Mouse (Mus musculus) intestine, embryonic 16.5 days (tissue): ENCODE results near the gene Xpnpep1. TPM values are rescaled to one million over a fixed set of nuclear protein-coding genes. Genes with fewer than 3 reads are reported as not detected.

Experiments
- ATAC-seq: fragments of 200-750 bp; cut with Nextera tagmentation; 2 replicates; pipeline ENCODE4 v1.8.0; 2017; ENCODE audit warnings: moderate TSS enrichment, moderate library complexity
- H3K27ac ChIP-seq: fragments of 300-500 bp; sonication (generic); 2 replicates; pipeline ENCODE4 v1.5.1; 2014; ENCODE audit warnings: mild to moderate bottlenecking, low read length
- H3K27me3 ChIP-seq: fragments of 300-500 bp; sonication (generic); replicated peaks from 2 replicates; pipeline ENCODE4 v1.6.1; 2014; ENCODE audit warnings: low read length, control low read depth, mixed read lengths; ENCODE audit not compliant: control insufficient read depth, insufficient read depth
- H3K36me3 ChIP-seq: fragments of 300-500 bp; sonication (generic); 2 replicates; pipeline ENCODE4 v1.6.1; 2014; ENCODE audit warnings: low read length, control low read depth; ENCODE audit not compliant: control insufficient read depth, insufficient read depth
- H3K4me1 ChIP-seq: fragments of 300-500 bp; sonication (generic); 2 replicates; pipeline ENCODE4 v1.6.1; 2014; ENCODE audit warnings: low read length, control low read depth, mixed read lengths; ENCODE audit not compliant: control insufficient read depth, insufficient read depth
- H3K4me2 ChIP-seq: fragments of 300-500 bp; sonication (generic); 2 replicates; pipeline ENCODE4 v1.6.1; 2014; ENCODE audit warnings: low read depth, low read length, control low read depth
- H3K4me3 ChIP-seq: fragments of 300-500 bp; sonication (generic); 2 replicates; pipeline ENCODE4 v1.5.1; 2014; ENCODE audit warnings: mild to moderate bottlenecking, low read length
- H3K9ac ChIP-seq: fragments of 300-500 bp; sonication (generic); 2 replicates; pipeline ENCODE4 v1.6.1; 2014; ENCODE audit warnings: low read depth, low read length
- H3K9me3 ChIP-seq: fragments of 300-500 bp; sonication (generic); 2 replicates; pipeline ENCODE4 v1.6.1; 2016; ENCODE audit warnings: low read length, control low read depth; ENCODE audit not compliant: control insufficient read depth
- WGBS: fragments of 180-500 bp; shearing (Covaris S2); extraction: QIAGEN DNeasy Blood & Tissue Kit; methylation state at CpG from one replicate; pipeline ENCODE4 v1.1.7; 2014; 5-methylcytosine and 5-hydroxymethylcytosine counted together
- polyA plus RNA-seq: library from polyadenylated mRNA; unstranded; fragments of >200 nt; fragmentation: Nextera tagmentation; extraction: Ambion mirVana; gene quantifications from 2 replicates; pipeline ENCODE4 v1.2.1, GENCODE M21; 2015

Gene Xpnpep1
- polyA plus RNA-seq, 1 experiment from 2014 or later = 231 TPM

DNA sequence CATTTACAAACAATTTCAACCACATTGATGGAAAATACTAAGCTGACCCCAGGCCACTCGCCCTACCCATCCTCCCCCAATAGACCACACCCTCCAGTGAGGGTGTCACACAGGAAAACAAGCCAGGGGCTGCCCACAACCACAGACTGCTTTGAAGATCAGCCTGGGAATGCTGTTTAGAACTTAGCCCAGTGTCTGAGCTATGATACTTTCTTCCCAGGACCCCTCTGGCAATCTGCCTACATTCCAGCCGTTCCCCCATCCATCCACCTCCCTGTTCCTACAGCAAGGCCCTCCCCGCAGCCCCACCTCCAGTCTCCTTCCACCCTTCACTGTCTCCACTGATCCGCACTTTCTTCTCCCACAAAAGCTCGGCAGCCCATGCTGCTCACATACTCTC, 29.1 kb downstream of the Xpnpep1 start:
- H3K27me3 ChIP-seq = no peaks in the 10 kb centered on the region

DNA sequence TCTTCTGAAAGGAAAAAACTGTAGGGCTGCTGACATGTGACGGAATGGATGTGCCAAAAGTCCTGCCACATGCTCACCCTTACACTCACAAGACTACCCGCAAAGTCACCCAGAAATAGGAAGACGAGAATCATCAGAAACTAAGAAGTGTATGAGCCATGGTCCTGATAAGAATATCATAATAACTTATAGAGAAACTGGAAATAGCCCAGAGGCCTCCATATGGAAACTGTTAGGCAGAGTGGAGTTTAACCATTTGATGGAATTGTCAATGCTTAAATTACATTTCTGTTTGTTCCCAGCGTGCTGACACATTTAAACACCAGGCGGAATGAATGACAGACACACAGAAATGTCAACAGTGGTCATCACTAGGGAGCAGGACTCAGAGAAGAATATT, 31.1 kb downstream of the Xpnpep1 start:
- Histone ChIP-seq H3K27me3 (no peaks in the 10 kb centered on the region), H3K4me2 (no peak overlapping the region), H3K9ac (no peak overlapping the region), H3K4me1 (peaks cover 31% of the 10 kb centered on the region), H3K9me3 (no peaks in the 10 kb centered on the region), H3K36me3 (peaks cover 15% of the 10 kb centered on the region), H3K27ac (0 out of 2 replicates have a peak overlapping the region, but pooled peaks have one; percentile 12), H3K4me3 (no peak overlapping the region)
- no peak for ATAC-seq
- WGBS = 73% methylated on average over 5 of the region's 5 CpGs

More for the DNA sequence above, 29.1 kb downstream of the Xpnpep1 start:
- WGBS = 39% methylated on average over 5 of the region's 5 CpGs
- Histone ChIP-seq H3K9me3 (no peaks in the 10 kb centered on the region), H3K4me3 (no peak overlapping the region), H3K36me3 (peaks cover 3% of the 10 kb centered on the region), H3K9ac (no peak overlapping the region), H3K27ac (peak overlapping the region; percentile 39; the same call in 1 of the 2 replicates), H3K4me2 (no peak overlapping the region), H3K4me1 (peaks cover 31% of the 10 kb centered on the region)
- ATAC-seq = peak; percentile 21; the same call in 1 of the 2 replicates

DNA sequence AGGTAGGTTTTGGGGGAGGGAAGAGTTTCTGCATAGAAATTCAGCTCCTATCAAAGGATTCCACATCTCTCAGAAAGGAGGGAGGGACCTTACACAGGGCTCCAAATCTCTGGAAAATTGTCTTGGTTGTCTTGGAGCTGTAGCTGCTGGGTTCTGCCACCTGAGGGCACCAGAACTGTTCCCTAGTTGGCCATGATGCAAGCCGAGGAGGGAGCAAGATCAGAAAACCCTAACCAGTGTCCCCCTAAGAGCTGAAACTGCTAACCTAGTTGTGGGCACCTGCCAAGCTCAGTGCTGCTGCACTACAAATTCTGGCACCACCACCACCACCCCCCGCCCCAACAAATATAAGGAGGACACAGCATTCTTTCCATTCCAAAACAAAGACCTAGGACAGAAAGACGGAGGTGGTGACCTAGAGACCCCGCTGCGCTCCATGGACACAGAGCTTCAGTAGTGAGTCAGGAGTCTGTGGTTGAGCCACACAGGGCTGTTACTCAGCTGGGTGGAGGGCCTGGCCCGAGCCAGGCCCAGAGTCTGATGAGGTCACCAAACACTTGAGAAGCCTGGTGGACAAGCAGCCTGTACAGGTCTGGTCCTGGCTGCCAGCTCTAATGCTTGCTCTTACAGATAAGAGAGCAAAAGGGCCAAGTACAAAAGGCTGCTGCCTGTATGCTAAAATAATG, 31.9 kb downstream of the Xpnpep1 start:
- H3K4me3 ChIP-seq = no peak overlapping the region
- H3K4me1 ChIP-seq = peaks cover 31% of the 10 kb centered on the region
- no peak overlapping the region for H3K9ac ChIP-seq
- H3K27me3 ChIP-seq = no peaks in the 10 kb centered on the region
- peaks cover 17% of the 10 kb centered on the region for H3K36me3 ChIP-seq
- no peaks in the 10 kb centered on the region for H3K9me3 ChIP-seq
- WGBS = 57% methylated on average over 6 of the region's 6 CpGs
- H3K4me2 ChIP-seq = no peak overlapping the region
- ATAC-seq = peak; percentile 63
- no peak overlapping the region; the same call in 1 of the 2 replicates for H3K27ac ChIP-seq

DNA sequence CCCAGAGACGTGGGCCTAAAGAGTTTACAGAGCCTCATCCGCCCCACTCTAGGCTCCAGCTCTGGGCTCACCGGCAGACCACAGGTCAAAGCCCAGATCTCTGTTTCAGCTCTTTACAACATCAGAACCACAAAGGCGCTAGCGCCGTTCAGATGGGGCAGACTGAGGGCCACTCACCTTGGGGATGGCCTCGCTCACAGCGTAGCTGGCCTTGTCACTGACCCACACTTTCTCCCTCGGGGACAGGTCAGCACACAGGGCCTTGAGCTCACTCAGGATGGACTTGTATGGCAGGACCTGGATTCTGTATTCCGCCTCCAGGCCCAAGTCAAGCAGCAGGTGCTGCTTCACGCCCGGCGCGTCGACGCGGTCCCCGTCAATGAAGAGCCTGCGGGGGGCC, 34.0 kb downstream of the Xpnpep1 start:
- H3K9ac ChIP-seq = no peak overlapping the region
- peaks cover 18% of the 10 kb centered on the region for H3K4me1 ChIP-seq
- H3K4me3 ChIP-seq = no peak overlapping the region
- 97% methylated on average over 19 of the region's 19 CpGs for WGBS
- H3K27ac ChIP-seq = no peak overlapping the region
- H3K9me3 ChIP-seq = no peaks in the 10 kb centered on the region
- H3K27me3 ChIP-seq = no peaks in the 10 kb centered on the region
- H3K4me2 ChIP-seq = no peak overlapping the region
- peaks cover 20% of the 10 kb centered on the region for H3K36me3 ChIP-seq
- ATAC-seq = no peak

DNA sequence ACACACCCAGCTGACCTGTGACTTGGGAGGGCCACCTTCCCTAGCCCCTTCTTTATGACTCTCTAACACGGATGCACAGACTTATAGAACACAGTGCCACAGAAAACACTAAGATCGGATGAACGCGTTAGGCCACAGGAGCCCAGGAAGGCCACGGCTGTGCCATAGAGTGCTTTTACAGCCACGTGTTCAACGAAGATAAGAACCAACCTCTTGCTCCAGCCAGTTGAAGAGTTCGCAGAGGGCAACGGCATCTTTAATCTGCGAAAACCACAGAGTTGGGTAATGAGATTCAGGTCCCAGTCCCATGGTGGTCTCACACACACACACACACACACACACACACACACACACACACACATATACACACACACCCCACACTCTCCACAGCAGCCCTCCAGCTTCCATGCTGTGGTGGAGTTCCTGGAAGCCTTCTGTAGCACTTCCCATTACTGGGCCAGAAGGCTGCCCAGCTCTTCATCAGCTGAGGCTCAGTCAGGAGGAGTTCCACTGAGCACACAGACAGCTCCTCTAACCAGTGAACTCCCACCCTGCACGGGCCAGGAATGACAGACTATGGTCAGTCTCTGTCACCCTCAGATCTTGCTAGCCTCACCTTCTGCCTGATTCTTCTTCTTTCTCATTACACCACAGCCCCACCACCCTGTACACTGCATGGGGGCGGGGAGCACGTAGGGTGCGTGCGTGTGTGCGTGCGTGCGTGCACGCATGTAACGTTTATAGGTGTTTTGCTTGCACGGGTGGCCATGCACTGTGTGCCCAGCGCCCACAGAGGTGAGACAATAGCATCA, 36.3 kb downstream of the Xpnpep1 start:
- H3K27me3 ChIP-seq = no peaks in the 10 kb centered on the region
- H3K27ac ChIP-seq = no peak overlapping the region
- H3K4me1 ChIP-seq = peaks cover 7% of the 10 kb centered on the region; the same call in 1 of the 2 replicates
- H3K9me3 ChIP-seq = no peaks in the 10 kb centered on the region
- H3K36me3 ChIP-seq = peaks cover 35% of the 10 kb centered on the region
- H3K4me3 ChIP-seq = no peak overlapping the region
- 90% methylated on average over 22 of the region's 22 CpGs for WGBS
- ATAC-seq = no peak
- no peak overlapping the region for H3K9ac ChIP-seq
- no peak overlapping the region for H3K4me2 ChIP-seq

DNA sequence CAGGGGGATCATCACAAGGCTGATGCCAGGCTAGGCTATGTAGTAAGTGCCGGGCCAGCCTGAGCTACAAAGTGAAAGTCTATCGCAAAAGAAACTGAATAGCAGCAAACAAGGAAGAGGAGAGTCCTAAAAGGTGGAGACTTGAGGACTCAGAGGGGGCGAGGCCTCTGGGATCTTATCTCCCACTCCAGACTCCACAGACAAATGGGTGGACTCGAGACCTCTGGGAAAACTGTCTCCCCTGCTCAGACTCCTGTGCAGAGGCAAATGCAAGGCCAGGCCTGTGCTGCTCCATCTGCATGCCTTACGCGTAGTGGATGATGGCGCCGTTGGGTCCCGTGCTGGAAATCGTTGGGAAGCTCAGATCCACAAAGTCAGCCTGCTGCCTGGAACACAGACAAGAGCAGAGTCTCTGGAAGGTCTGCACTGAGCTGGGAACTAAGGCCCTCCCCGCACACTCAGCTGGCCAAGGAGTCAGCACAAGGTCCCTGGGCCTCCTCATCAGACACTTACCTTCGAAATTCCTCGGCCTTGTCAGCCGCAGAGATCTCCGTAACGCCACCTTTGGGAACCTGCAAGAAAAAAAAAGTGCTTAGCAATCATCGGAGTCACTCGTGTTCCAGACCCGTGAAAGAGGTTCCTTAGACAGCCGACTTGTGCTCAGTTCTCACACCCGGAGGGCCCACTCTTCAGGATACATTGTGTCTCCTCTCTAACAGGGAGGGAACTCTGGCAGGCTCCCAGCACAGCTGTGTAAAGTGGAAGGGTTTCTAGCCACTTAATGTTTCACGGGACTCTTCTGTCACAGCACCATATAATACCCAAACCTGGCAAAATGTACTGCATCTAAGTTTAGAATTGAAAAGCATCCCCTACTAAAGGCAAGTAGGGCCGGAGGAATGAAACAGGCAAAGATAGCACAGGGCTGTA, 37.6 kb downstream of the Xpnpep1 start:
- no peak; the same call in 1 of the 2 replicates for ATAC-seq

DNA sequence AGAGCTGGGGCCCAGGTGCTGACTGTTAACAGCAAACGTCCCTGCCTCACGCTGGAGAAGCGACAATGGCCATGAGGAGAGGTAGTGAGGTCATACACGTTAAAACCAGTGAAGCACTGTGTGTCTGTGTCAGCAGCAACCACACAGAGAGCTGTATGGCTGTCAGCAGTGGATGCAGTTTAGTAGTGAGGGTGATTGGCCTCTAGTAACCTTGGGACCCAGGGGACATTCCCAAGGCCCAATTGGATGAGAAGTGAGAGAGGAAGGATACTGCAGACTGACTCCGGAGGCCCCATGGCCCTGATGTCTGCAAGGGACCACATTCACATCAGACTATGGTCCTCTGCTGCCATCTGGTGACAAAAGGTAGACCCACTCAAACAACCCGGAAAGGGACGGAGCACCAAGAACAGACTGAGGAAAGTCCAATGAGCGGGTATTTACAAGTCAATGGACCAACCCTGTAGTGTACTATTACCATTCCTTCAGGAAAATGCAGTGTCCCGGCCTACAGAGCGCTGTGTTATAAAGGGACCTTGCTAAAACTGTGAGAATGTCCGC, 47.1 kb downstream of the Xpnpep1 start:
- Histone ChIP-seq H3K4me3 (no peak overlapping the region), H3K27ac (no peak overlapping the region), H3K36me3 (peaks cover 34% of the 10 kb centered on the region), H3K27me3 (no peaks in the 10 kb centered on the region), H3K4me2 (no peak overlapping the region), H3K9ac (no peak overlapping the region), H3K9me3 (no peaks in the 10 kb centered on the region), H3K4me1 (no peaks in the 10 kb centered on the region)
- 75% methylated on average over 11 of the region's 11 CpGs for WGBS
- ATAC-seq = peak; percentile 80

More for the DNA sequence above, 37.6 kb downstream of the Xpnpep1 start:
- H3K9me3 ChIP-seq = no peaks in the 10 kb centered on the region
- H3K4me3 ChIP-seq = no peak overlapping the region
- H3K36me3 ChIP-seq = peaks cover 41% of the 10 kb centered on the region
- H3K4me2 ChIP-seq = no peak overlapping the region
- no peaks in the 10 kb centered on the region for H3K27me3 ChIP-seq
- H3K4me1 ChIP-seq = no peaks in the 10 kb centered on the region
- H3K9ac ChIP-seq = no peak overlapping the region
- WGBS = 86% methylated on average over 23 of the region's 23 CpGs
- no peak overlapping the region for H3K27ac ChIP-seq

DNA sequence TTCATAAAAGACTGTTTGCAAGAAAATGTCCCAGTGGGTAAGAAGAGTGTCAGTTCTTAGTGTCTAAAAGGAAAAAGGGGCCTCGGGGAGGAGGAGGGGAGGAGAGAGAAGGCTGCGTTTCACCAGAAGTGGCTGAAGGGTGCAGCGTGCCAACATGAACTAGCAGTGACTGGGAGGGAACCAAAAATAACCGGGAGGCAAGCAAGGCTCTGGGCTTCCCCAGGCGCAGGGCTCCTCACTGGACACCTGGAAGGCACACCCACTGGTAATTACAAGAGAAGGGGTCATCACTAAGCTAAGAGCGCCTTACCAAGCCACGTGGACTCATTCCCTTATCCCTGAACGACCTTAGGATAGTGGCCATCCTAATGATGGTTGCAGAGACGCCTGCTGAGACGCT, 48.1 kb downstream of the Xpnpep1 start:
- Histone ChIP-seq H3K4me2 (no peak overlapping the region), H3K9me3 (no peaks in the 10 kb centered on the region), H3K9ac (no peak overlapping the region), H3K4me3 (no peak overlapping the region), H3K36me3 (peaks cover 29% of the 10 kb centered on the region), H3K4me1 (no peaks in the 10 kb centered on the region), H3K27me3 (no peaks in the 10 kb centered on the region), H3K27ac (no peak overlapping the region)
- 84% methylated on average over 10 of the region's 10 CpGs for WGBS
- no peak for ATAC-seq
